Mouse (Mus musculus) embryonic fibroblast, embryonic 13.5 days (primary cell): ENCODE data around the gene Kif21b.

Source experiments
- CTCF ChIP-seq: IDR thresholded peaks from 2 replicates; pipeline ENCODE4 v1.5.1; 2011; ENCODE audit warnings: mild to moderate bottlenecking, control low read depth, low read length, moderate library complexity, borderline replicate concordance; ENCODE audit not compliant: insufficient read depth
- POLR2A ChIP-seq: IDR thresholded peaks from 2 replicates; pipeline ENCODE4 v1.6.1; 2011; ENCODE audit warnings: low read depth, mild to moderate bottlenecking, control low read depth, low read length, moderate library complexity

DNA sequence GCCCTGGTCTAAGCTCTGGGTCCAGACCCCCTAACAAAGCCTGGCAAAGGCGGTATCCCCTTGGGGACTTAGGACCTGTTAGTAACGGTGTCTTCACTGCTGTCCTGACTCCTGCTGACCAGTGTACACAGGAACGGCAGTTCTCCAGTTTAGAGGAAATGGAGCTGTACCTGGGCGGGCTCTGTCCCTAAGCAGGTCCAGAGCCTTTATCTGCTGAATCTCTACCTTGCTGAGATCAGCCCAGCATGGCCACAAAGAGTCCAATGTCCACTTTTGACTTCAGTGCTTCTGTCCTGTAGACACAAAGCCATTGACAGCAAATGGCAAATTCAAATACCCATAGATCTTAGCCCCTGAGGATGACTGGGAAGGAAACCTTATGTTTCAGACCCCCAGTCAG, 25.8 kb downstream of the Kif21b start:
- no peak for TF ChIP-seq CTCF
- TF ChIP-seq POLR2A = no peak
